Mouse (Mus musculus) embryo, embryonic 9.5 days (tissue): ENCODE data around the gene Ctsf.
"Not testable (repeated sequence)": the region's sequence is repeated elsewhere in the genome, so short reads cannot be mapped to it uniquely, and the experiment has no call there.

Experiments
- DNase-seq: peaks from one replicate; pipeline ENCODE4 v3.0.0-alpha.2; 2017; ENCODE audit errors: extremely low spot score

The Ctsf gene

GRCm38 (mm10) chr19:4854552-4855469 is at the start of gene Ctsf:
Ctsf (plus strand) TSS chr19:4855130.
- peak; percentile 85 for DNase-seq

GRCm38 (mm10) chr19:4810309-4810708 is 44.6 kb upstream of the Ctsf start:
- DNase-seq: no peak

- DNase-seq: no peak
These were observed 44.2 kb upstream of the Ctsf start for GRCm38 (mm10) chr19:4810746-4811062.

GRCm38 (mm10) chr19:4811063-4811908 is 43.6 kb upstream of the Ctsf start, which contains the start of the genes Gm21992 and Rbm14:
Gm21992 (minus strand) TSS chr19:4811612.
Rbm14 (minus strand) TSS chr19:4811634.
- DNase-seq: peak; percentile 96

- DNase-seq: no peak
These were observed 43.1 kb upstream of the Ctsf start for GRCm38 (mm10) chr19:4811909-4812242.

GRCm38 (mm10) chr19:4812334-4812949 is 42.5 kb upstream of the Ctsf start:
- not testable (repeated sequence) for DNase-seq

- DNase-seq: no peak
These were observed 41.9 kb upstream of the Ctsf start for GRCm38 (mm10) chr19:4813015-4813414.

- DNase-seq: no peak
These were observed 37.6 kb upstream of the Ctsf start for GRCm38 (mm10) chr19:4817182-4817835.

GRCm38 (mm10) chr19:4820678-4821303 is 34.1 kb upstream of the Ctsf start:
- no peak for DNase-seq

GRCm38 (mm10) chr19:4828444-4829114 is 26.4 kb upstream of the Ctsf start:
- DNase-seq: no peak

- DNase-seq: no peak
These were observed 25.8 kb upstream of the Ctsf start for GRCm38 (mm10) chr19:4829156-4829555.

GRCm38 (mm10) chr19:4833977-4834376 is 21.0 kb upstream of the Ctsf start:
- DNase-seq: no peak

GRCm38 (mm10) chr19:4836096-4836495 is 18.8 kb upstream of the Ctsf start:
- no peak for DNase-seq

GRCm38 (mm10) chr19:4837049-4837448 is 17.9 kb upstream of the Ctsf start:
- no peak for DNase-seq

- DNase-seq: no peak
These were observed 16.3 kb upstream of the Ctsf start for GRCm38 (mm10) chr19:4838526-4839140.

GRCm38 (mm10) chr19:4839149-4839548 is 15.8 kb upstream of the Ctsf start, which contains the start of the genes Ccs and Ccdc87:
Ccs (minus strand) TSS chr19:4839332.
Ccdc87 (plus strand) TSS chr19:4839366.
- DNase-seq: peak; percentile 91

- DNase-seq: no peak
These were observed 14.1 kb upstream of the Ctsf start for GRCm38 (mm10) chr19:4840848-4841247.

GRCm38 (mm10) chr19:4842611-4843010 is 12.3 kb upstream of the Ctsf start:
- no peak for DNase-seq

- no peak for DNase-seq
These were observed 9.1 kb upstream of the Ctsf start for GRCm38 (mm10) chr19:4845846-4846245.

- no peak for DNase-seq
These were observed 7.4 kb upstream of the Ctsf start for GRCm38 (mm10) chr19:4847490-4847889.
